Mouse (Mus musculus) ES-E14 (cell line): ENCODE measurements around the gene Msx3.

Experiments
- HCFC1 ChIP-seq: IDR thresholded peaks from 2 replicates; pipeline ENCODE4 v1.6.1; 2012; ENCODE audit warnings: low read length, inconsistent platforms, borderline replicate concordance; ENCODE audit not compliant: insufficient read depth
- MAFK ChIP-seq: IDR thresholded peaks from 2 replicates; pipeline ENCODE4 v1.6.1; 2014; ENCODE audit warnings: mild to moderate bottlenecking, low read depth, low read length, inconsistent platforms; ENCODE audit not compliant: insufficient read depth
- ZC3H11A ChIP-seq: IDR thresholded peaks from 2 replicates; pipeline ENCODE4 v1.6.1; 2012; ENCODE audit warnings: low read depth, mild to moderate bottlenecking, inconsistent platforms, low read length, borderline replicate concordance
- ZNF384 ChIP-seq: IDR thresholded peaks from 2 replicates; pipeline ENCODE4 v1.6.1; 2012; ENCODE audit warnings: low read depth, low read length, inconsistent platforms

- no peak for TF ChIP-seq ZNF384
- no peak for TF ChIP-seq MAFK
- no peak for TF ChIP-seq ZC3H11A
- TF ChIP-seq HCFC1: no peak
These were observed 47.2 kb upstream of the Msx3 start for GRCm38 (mm10) chr7:140096055-140096454.
